Mouse (Mus musculus) megakaryocyte, adult 5-6 weeks (primary cell): ENCODE measurements at regions not wholly inside any gene's neighbourhood (a gene's known extent, or its start where the extent isn't known, plus 50 kb on each side); places are given as distances from the start of the nearest gene placed in this dataset.

Source experiments
- ATAC-seq: 2 replicates; pipeline ENCODE4 v1.8.0; 2016; ENCODE audit warnings: mild to moderate bottlenecking, inconsistent platforms; ENCODE audit not compliant: poor library complexity, severe bottlenecking

- no peak for ATAC-seq
Measured at GRCm38 (mm10) chr13:101233843-101234281, 400.6 kb upstream of the Slc30a5 start.

DNA sequence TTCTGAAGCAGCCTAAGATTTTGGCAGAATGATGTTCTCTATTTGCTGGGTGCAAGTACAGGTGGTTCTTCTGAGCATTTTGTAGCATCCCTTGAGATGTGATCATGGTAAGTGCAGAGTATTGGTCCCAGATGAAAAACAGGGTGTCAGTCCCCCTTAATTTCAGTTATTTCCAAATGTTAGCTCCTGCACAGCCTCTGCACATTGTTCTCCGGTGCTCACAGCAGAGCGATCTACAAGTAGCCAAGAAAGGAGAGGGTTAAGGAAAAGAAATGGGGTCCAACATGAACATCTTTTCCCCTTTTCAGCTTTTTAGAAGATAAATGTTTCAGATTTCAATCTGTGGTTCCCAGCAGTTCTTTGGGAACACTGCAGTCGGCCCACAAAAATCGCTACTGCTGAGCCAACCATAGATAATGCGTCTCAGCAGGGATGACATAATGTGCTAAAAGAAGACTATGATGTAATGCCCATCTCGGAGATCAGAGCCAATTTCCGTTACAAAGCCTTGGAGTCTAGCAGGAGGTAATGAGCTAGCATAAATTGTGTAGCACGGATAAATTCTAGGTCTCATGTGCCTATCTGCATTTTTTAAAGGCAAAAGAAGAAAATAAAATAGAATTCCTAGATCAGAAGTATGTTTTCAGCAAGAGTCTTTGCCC is 400.1 kb upstream of the Slc30a5 start:
- ATAC-seq: no peak

DNA sequence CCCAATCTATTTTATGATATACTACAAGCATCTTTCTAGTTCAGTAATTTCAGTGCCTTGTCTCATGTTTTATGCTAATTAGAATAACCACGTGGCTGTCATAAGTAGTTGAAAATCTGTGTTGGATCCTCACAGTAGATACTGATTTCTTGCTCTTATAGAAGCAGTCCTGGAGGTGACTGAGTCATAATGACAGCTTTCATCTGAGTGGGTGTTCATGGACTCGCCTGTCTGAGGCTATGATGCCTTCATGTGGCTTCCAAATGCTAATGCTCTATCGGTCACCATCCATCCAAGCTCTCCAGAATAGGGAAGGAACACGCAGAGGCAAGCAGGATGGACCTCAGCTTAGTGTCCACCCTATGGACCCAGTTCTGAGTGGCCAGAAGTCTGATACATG is 396.6 kb upstream of the Slc30a5 start:
- no peak for ATAC-seq

- ATAC-seq: no peak
Measured at GRCm38 (mm10) chr13:101225366-101225765, 392.1 kb upstream of the Slc30a5 start.

GRCm38 (mm10) chr13:101221331-101222043 is 388.3 kb upstream of the Slc30a5 start:
- ATAC-seq: no peak

DNA sequence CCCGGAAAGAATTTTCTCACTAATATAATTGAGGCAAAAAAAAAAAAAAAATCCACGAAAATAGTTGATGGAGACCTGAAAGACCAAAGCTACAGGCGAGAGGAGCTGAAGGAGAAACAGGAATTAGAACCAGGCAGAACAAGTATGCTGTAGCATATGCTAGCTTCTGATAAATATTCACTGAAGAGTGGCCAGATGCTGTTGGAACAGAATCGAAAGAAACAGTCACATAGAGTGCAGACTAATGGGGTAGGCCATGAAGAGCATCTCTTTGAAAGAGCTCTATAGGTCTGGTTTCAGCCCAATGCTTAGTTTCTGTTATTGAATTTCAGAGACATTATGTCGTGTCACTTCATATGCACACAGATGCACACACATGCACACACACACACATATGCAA is 386.3 kb upstream of the Slc30a5 start:
- ATAC-seq: no peak

DNA sequence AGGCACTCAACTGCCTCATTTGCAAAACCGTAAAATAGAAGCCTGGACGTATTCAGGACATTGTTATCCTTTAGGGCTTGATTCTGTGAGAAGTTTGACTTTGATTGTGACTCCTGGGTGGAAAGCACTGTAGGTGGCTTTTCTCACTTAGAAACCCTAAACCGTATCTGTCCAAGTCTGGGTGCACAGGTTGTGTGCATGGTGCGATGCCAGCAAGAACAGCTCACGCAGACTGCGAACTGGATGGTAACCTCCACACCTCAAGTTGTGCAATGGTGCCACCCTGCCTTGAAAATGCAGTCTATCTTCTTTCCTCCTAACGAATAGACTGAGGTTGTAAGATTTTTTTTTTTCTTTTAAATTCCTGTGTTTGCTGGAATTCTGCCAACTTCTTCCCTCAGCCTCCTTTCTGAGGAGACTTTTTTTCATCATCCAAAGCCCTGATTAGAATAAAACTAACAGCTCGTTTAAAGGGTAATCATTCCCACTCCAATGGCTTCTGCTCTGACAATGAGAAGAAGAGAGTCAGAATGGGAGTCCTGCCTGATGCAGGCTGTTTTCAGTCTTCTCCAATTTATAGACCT is 383.8 kb upstream of the Slc30a5 start:
- ATAC-seq: no peak

- no peak for ATAC-seq
Measured at GRCm38 (mm10) chr13:101216421-101216820, 383.2 kb upstream of the Slc30a5 start.

GRCm38 (mm10) chr13:101215792-101216221 is 382.6 kb upstream of the Slc30a5 start:
- ATAC-seq: no peak

DNA sequence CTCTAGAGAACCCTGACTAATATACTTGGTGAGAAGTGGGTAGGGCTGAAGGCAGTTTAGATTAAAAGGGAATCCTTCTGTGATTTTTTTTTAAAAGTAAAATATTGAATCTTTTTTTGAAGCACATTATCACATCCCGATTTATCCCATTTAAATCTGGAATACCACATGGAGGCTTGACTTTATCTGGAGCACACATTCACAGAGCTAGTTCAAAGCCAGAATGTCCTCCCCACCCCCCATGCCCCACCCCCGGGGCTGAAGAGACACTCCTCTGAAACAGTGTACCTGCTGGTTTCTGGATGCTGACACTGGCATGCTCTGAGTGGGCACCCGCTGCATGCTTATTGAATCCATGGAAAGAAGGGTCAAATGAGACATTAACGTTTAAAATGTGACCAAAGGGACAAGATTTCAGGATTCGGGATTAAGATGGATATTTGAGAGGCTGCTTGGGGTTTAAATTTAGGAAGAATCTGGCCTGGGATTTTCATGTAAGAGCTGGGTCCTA is 382.0 kb upstream of the Slc30a5 start:
- no peak for ATAC-seq

DNA sequence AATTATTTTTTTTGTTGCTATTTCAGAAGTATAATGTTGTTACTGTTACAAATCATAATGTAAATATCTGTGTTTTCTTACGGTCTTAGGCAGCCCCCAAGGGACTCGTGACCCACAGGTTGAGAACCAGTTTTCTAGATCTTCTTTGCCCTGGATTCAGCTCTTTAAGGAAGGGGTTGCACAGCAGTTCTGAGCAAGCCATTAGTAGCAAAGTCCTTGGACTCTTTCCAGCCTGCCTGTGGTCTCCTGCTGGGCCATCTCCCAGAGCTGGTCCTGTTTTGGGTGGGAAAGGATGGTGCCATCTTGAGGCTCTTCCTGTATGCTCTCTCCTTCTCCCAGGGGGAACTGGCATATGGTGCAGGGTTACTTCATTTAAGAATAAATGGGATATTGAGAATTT is 380.9 kb upstream of the Slc30a5 start:
- no peak for ATAC-seq

DNA sequence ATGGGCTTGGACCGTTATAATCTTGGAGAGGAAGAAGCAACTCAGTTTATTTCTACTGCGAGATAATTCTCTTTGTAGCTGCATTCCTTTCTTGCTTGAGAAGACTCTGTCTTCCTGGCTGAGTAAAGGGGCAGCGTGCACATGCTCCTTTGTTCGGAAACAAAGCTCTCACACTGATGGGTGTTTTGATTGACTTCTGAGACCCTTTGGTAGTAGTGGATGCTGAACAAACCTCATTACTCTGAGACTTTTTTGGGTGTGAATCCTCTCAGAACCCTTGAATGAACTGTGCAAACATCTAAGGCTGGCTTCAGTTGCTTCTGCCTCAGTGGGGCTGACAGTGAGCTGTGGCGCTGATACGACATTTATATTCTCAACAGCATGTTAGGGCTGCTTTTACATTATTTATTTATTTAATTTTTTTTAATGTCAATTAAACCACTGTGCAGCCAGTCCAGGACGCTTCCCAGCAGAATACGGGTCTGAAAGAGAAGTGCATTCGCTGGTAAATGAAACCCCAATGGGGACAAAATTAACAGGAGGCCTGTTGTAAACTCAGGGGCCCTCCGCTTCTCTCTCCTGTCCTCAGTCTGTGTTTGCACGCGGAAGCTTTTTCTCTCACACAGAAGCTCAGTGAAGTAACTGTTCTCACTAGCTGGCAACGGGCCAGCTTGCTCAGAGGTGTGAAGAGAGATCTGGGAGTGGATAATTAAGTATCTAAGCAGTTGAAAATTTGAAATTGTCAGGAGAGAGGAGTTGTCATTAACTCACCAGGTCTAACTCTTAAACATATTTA is 380.1 kb upstream of the Slc30a5 start:
- no peak for ATAC-seq

DNA sequence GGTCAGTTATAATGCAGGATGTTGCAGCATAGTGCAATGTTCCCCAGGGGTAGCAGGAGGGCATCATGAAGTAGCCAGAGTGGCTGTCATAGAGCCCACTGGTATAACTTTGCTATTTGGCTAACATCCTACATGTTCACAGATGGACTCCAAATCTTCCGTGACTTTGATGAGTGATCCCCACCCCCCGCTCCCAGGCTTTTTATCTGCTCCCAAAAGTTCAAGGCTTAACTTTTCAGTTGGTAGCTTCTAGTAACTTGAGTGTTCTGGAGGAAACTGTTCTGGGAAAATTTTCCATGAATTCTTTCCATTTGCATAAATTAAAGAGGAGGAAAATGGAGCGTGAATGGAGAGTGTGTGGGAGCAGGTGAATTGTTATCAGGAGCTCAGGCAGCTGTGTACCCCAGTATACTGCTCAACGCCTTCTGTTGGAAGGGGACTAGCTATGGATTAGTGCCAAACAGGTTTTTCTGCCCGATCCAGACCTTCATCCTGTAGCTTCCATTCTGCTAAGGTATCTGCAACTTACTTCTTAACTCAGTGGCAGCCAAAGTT is 379.2 kb upstream of the Slc30a5 start:
- ATAC-seq: no peak

DNA sequence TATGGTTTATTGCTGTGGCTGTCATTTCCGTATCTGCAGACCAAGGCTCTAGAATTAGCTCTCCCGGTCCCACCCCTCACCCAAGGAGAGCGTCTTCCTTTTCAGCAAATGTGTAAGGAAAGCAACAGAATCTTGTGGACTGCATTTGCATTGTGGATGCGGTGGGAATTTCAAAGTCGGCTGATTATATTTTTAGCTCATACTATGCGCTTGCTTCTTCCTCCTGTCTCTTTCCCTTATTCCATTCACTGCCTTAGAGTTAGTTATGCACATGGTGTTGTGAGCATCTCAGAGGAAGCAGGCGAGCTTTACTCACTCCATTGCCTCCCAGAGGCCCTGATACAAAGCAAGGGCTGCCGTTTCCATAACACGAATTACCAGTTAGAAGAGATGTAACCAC is 375.6 kb upstream of the Slc30a5 start:
- ATAC-seq: no peak

DNA sequence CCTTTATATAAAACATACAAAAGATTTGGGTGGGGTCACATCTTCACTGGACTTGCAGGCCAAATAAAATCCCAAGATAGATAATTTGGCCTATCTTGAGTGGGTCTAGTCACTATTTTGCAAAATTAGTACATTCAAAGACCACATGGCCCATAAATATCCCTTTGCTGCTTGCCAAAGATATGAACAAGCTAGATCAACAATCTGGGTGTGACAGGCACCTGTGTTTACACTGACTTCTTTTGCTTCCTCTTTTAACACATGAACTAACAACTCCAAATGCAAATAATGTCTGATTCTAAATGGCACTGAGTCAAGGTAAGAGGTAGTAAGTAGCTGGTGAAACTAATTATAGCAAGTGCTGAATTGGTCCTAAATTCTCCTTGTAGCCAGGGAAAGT is 370.2 kb upstream of the Slc30a5 start:
- no peak for ATAC-seq

DNA sequence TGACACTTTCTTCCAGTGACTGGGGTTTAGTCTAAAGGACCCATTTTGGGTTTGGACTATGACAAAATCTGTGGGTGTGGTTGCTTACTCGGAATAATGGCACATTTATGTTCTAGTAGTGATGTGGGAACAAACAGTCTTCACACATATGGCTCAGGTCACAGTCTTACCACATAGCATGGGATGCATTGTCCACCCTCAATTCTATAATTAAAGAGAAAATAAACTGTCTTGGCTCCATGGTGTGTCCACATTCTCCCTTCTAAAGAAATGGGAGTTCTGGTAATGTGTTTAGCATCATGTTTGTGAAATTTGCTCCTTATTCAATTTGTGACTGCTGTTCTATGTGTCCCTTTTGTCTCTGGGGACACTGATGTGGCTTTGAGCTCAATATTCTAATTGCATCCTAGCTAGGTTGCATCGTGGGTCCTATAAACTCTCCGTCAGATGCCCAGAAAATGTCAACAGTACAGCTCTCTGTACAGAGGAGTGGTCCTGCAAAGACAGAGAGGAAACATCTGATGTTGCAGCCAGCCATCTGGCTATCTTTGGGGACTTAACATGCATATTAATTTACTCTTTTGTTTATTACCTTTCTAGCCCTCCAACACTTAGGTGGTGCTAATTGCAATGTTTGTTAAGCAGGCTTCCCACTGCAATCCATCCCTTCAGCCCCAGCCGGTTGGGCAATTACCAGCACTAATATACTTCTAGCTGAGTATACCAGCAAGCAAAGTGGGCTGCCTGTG is 369.5 kb upstream of the Slc30a5 start:
- no peak for ATAC-seq

DNA sequence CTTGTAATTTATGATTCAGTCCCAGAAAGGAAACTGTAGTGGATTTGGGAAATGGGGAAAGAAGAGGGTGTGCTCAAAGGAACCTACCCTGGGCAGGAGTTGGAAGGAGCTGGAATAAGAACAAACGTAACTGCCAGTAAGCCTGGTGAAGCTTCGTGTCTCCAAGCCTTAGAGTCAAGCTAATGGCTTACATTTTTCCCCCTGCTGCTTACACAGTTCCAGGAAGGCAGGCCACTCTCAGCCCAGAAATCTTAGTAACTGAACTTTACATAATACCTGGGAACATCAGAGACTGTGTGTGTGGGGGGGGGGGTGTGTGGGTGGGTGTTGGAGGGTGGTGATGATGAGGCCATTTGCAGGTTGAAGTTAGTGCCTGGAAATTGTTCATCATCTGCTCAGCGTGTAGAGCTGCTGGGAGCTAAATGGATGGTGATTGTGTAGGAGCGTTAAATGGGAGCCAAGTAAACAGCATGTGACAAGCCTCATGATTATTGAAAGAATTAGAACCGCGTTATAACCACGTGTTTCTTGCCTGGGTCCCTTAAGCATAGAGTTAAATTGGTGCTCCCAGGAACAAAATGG is 357.1 kb upstream of the Slc30a5 start:
- no peak for ATAC-seq

- no peak for ATAC-seq
Measured at GRCm38 (mm10) chr13:101182387-101182786, 349.2 kb upstream of the Slc30a5 start.

DNA sequence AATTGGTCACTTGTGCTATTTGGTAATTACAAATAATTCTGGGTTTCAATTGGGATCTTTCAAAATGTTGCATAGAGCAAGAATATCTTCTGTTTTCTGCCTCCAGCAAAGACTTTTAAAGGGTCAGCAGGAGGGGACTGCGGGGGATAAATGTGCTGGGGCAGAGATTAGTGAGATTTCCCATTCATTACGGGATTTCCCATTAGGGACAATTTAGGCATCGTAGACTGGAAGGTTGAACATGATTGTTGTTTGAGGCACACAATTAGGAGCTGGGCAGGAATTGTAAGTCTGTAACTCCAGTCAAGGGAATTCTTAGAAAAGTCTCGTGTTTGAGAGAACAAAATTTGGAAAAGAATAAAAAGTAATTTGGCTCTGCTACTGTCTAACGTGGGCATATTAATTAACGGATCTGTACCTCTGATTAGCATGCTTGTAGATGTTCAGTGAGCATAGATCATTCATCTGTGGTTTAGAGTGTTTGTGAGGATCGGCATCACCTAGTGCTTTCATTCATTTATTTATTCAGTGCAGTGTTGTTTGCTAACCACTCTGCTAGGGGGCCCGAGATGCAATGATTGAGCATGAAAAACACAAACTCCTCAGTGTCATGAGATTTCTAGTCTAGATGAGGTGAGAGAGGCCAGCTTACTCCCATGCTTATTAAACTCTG is 341.9 kb upstream of the Slc30a5 start:
- no peak for ATAC-seq
